Mouse (Mus musculus) layer of hippocampus, postnatal 14 days (tissue): ENCODE measurements around the gene Extl2. TPM values are rescaled to one million over a fixed set of nuclear protein-coding genes. Genes with fewer than 3 reads are reported as not detected.

Experiments used
- DNase-seq, 2 experiments: peaks; one replicate each; pipeline ENCODE4 v3.0.0; 2021 to 2022; ENCODE audit warnings: low spot score in 2 of 2, mixed read lengths in 1 of 2
- microRNA-seq, 2 experiments: library from miRNA; unstranded; fragments of <30 nt; microRNA quantifications; one replicate each; pipeline ENCODE4 v1.2.0; 2021
- total RNA-seq, 2 experiments: library from RNA; stranded (reverse); gene quantifications; 2 replicates each; pipeline ENCODE4 v1.2.3; 2021

Extl2 gene
- total RNA-seq, 2 experiments from 2014 or later, result 64.1 to 65.2 TPM

GRCm38 (mm10) chr3:116078490-116078889 is 71.2 kb downstream of the Extl2 start:
- peak in 1 of 2 experiments; percentile 16 for DNase-seq

Small RNA genes lying within 50 kb of the gene (microRNA-seq; reads per million reads assigned to microRNA genes)
- gene Mir669n, result 0 reads per million in 2 experiments

Other genes starting within 250 kb of the Extl2 start
- gene Dph5, start 119.6 kb upstream of the Extl2 start, total RNA-seq, result 10 to 100 TPM; 15.9 to 16.9 TPM
- 10 to 100 TPM; 22.8 to 27.0 TPM for gene Slc30a7, start 56 bp upstream of the Extl2 start, total RNA-seq
- 10 to 100 TPM; 35.1 to 40.3 TPM for gene Vcam1, start 122.2 kb downstream of the Extl2 start, total RNA-seq
- gene Gpr88, start 246.0 kb downstream of the Extl2 start, total RNA-seq, result 1 to 10 TPM; 3.6 to 4.2 TPM